Mouse (Mus musculus) midbrain, embryonic 14.5 days (tissue): Measurements from ENCODE around the gene Acsl5. TPM values are rescaled to one million over a fixed set of nuclear protein-coding genes. Genes with fewer than 3 reads are reported as not detected.

ENCODE experiments used
- ATAC-seq: fragments of 200-750 bp; cut with Nextera tagmentation; 2 replicates; pipeline ENCODE4 v1.8.0; 2017; ENCODE audit warnings: moderate number of reproducible peaks, moderate library complexity; ENCODE audit not compliant: low FRiP score, low TSS enrichment
- DNase-seq: peaks from one replicate; pipeline ENCODE4 v3.0.0-alpha.2; 2015
- H3K27ac ChIP-seq: fragments of 300-500 bp; sonication (generic); replicated peaks from 2 replicates; pipeline ENCODE4 v1.5.1; 2014; ENCODE audit warnings: mild to moderate bottlenecking, low read depth, low read length, moderate library complexity
- H3K27me3 ChIP-seq: fragments of 300-500 bp; sonication (generic); 2 replicates; pipeline ENCODE4 v1.6.1; 2014; ENCODE audit warnings: low read length, control low read depth, mixed read lengths; ENCODE audit not compliant: control insufficient read depth, insufficient read depth
- H3K36me3 ChIP-seq: fragments of 300-500 bp; sonication (generic); 2 replicates; pipeline ENCODE4 v1.6.1; 2014; ENCODE audit warnings: low read length, control low read depth; ENCODE audit not compliant: control insufficient read depth, insufficient read depth
- H3K4me1 ChIP-seq: fragments of 300-500 bp; sonication (generic); 2 replicates; pipeline ENCODE4 v1.6.1; 2014; ENCODE audit warnings: mild to moderate bottlenecking, antibody characterized with exemption, low read length, control low read depth; ENCODE audit not compliant: control insufficient read depth, insufficient read depth
- H3K4me2 ChIP-seq: fragments of 300-500 bp; sonication (generic); 2 replicates; pipeline ENCODE4 v1.6.1; 2014; ENCODE audit warnings: mild to moderate bottlenecking, low read length, moderate library complexity
- H3K4me3 ChIP-seq: fragments of 300-500 bp; sonication (generic); replicated peaks from 2 replicates; pipeline ENCODE4 v1.5.1; 2014; ENCODE audit warnings: low read depth, low read length
- H3K9ac ChIP-seq: fragments of 300-500 bp; sonication (generic); replicated peaks from 2 replicates; pipeline ENCODE4 v1.6.1; 2014; ENCODE audit warnings: mild to moderate bottlenecking, low read length, moderate library complexity
- H3K9me3 ChIP-seq: fragments of 300-500 bp; sonication (generic); 2 replicates; pipeline ENCODE4 v1.6.1; 2016; ENCODE audit warnings: low read length, control low read depth, mixed read lengths; ENCODE audit not compliant: control insufficient read depth
- WGBS: fragments of 180-500 bp; shearing (Covaris S2); extraction: QIAGEN DNeasy Blood & Tissue Kit; methylation state at CpG from one replicate; pipeline ENCODE4 v1.1.7; 2014; 5-methylcytosine and 5-hydroxymethylcytosine counted together
- polyA plus RNA-seq: library from polyadenylated mRNA; unstranded; fragments of >200 nt; fragmentation: Nextera tagmentation; extraction: Ambion mirVana; gene quantifications from 2 replicates; pipeline ENCODE4 v1.2.1, GENCODE M21; 2014

The Acsl5 gene
- polyA plus RNA-seq, 1 experiment from 2014 or later: 12.6 TPM

- Histone ChIP-seq H3K27ac (no peak overlapping the region), H3K4me2 (no peak overlapping the region), H3K27me3 (no peaks in the 10 kb centered on the region), H3K36me3 (no peaks in the 10 kb centered on the region), H3K4me3 (no peak overlapping the region), H3K9ac (no peak overlapping the region), H3K4me1 (peaks cover 13% of the 10 kb centered on the region), H3K9me3 (no peaks in the 10 kb centered on the region)
- 89% methylated on average over 5 of the region's 5 CpGs for WGBS
- ATAC-seq (no peak), DNase-seq (no peak)
Observed at GRCm38 (mm10) chr19:55250451-55250850, 1.3 kb upstream of the Acsl5 start.

GRCm38 (mm10) chr19:55253239-55253569 is 1.5 kb downstream of the Acsl5 start:
- Histone ChIP-seq H3K27ac (no peak overlapping the region), H3K4me3 (peak overlapping the region; percentile 51), H3K9me3 (no peaks in the 10 kb centered on the region), H3K4me2 (peak overlapping the region; percentile 96), H3K9ac (peak overlapping the region; percentile 68), H3K36me3 (no peaks in the 10 kb centered on the region), H3K4me1 (peaks cover 13% of the 10 kb centered on the region), H3K27me3 (no peaks in the 10 kb centered on the region)
- DNase-seq (no peak), ATAC-seq (0 out of 2 replicates have a peak, but pooled peaks have one; percentile 4)
- WGBS: 3% methylated on average over 9 of the region's 9 CpGs

- Histone ChIP-seq H3K4me1 (peaks cover 13% of the 10 kb centered on the region), H3K27ac (peak overlapping the region; percentile 57), H3K9me3 (no peaks in the 10 kb centered on the region), H3K4me2 (peak overlapping the region; percentile 96), H3K4me3 (peak overlapping the region; percentile 51), H3K9ac (peak overlapping the region; percentile 68), H3K27me3 (no peaks in the 10 kb centered on the region), H3K36me3 (no peaks in the 10 kb centered on the region)
- under 1% methylated on average over 32 of the region's 32 CpGs for WGBS
- ATAC-seq (peak; percentile 76; the same call in 1 of the 2 replicates), DNase-seq (peak; percentile 67)
Observed at GRCm38 (mm10) chr19:55253570-55254441, 2.1 kb downstream of the Acsl5 start.

GRCm38 (mm10) chr19:55254513-55255016 is 2.8 kb downstream of the Acsl5 start:
- peak; percentile 71 for DNase-seq
- Histone ChIP-seq H3K4me1 (peaks cover 13% of the 10 kb centered on the region), H3K9ac (peak overlapping the region; percentile 68; the same call in 1 of the 2 replicates), H3K36me3 (no peaks in the 10 kb centered on the region), H3K4me2 (peak overlapping the region; percentile 96), H3K27me3 (no peaks in the 10 kb centered on the region), H3K27ac (no peak overlapping the region), H3K4me3 (peak overlapping the region; percentile 51), H3K9me3 (no peaks in the 10 kb centered on the region)
- WGBS: 11% methylated on average over 5 of the region's 5 CpGs
- ATAC-seq: no peak; the same call in 1 of the 2 replicates

- 81% methylated on average over 9 of the region's 9 CpGs for WGBS
- no peak overlapping the region for H3K27ac ChIP-seq
- DNase-seq (no peak), ATAC-seq (no peak)
- H3K36me3 ChIP-seq: no peaks in the 10 kb centered on the region
- no peak overlapping the region for H3K4me2 ChIP-seq
- H3K9me3 ChIP-seq: no peaks in the 10 kb centered on the region
- no peak overlapping the region for H3K4me3 ChIP-seq
- H3K9ac ChIP-seq: no peak overlapping the region
- peaks cover 13% of the 10 kb centered on the region for H3K4me1 ChIP-seq
- H3K27me3 ChIP-seq: no peaks in the 10 kb centered on the region
Observed at GRCm38 (mm10) chr19:55256156-55256555, 4.4 kb downstream of the Acsl5 start.

- WGBS: 92% methylated on average over 5 of the region's 5 CpGs
Observed at GRCm38 (mm10) chr19:55257656-55258375, 6.1 kb downstream of the Acsl5 start.

GRCm38 (mm10) chr19:55258514-55258913 is 6.8 kb downstream of the Acsl5 start:
- no peak for ATAC-seq
- no peak overlapping the region for H3K4me3 ChIP-seq
- no peak overlapping the region for H3K27ac ChIP-seq
- H3K4me2 ChIP-seq: no peak overlapping the region
- H3K4me1 ChIP-seq: peaks cover 13% of the 10 kb centered on the region
- WGBS: 95% methylated on average over 5 of the region's 5 CpGs
- H3K9me3 ChIP-seq: no peaks in the 10 kb centered on the region
- no peak for DNase-seq
- no peak overlapping the region for H3K9ac ChIP-seq
- no peaks in the 10 kb centered on the region for H3K27me3 ChIP-seq
- no peaks in the 10 kb centered on the region for H3K36me3 ChIP-seq

More at GRCm38 (mm10) chr19:55257656-55258375, 6.1 kb downstream of the Acsl5 start:
- no peaks in the 10 kb centered on the region for H3K36me3 ChIP-seq
- no peaks in the 10 kb centered on the region for H3K27me3 ChIP-seq
- no peak overlapping the region for H3K27ac ChIP-seq
- ATAC-seq (no peak), DNase-seq (no peak)
- H3K4me1 ChIP-seq: peaks cover 13% of the 10 kb centered on the region
- no peaks in the 10 kb centered on the region for H3K9me3 ChIP-seq
- no peak overlapping the region for H3K4me3 ChIP-seq
- no peak overlapping the region for H3K4me2 ChIP-seq
- H3K9ac ChIP-seq: no peak overlapping the region

- Histone ChIP-seq H3K4me2 (no peak overlapping the region), H3K9me3 (no peaks in the 10 kb centered on the region), H3K36me3 (no peaks in the 10 kb centered on the region), H3K4me3 (no peak overlapping the region), H3K27ac (no peak overlapping the region), H3K27me3 (no peaks in the 10 kb centered on the region), H3K4me1 (no peaks in the 10 kb centered on the region), H3K9ac (no peak overlapping the region)
- 78% methylated on average over 12 of the region's 12 CpGs for WGBS
- DNase-seq: no peak
- no peak for ATAC-seq
Observed at GRCm38 (mm10) chr19:55260389-55261184, 8.8 kb downstream of the Acsl5 start.
